Mouse (Mus musculus) c-Kit-positive CD71-negative TER-119-negative erythroid progenitor cells, embryonic 14.5 days (primary cell): Measurements from ENCODE around the gene Trim61.
"Not testable (repeated sequence)": the region's sequence is repeated elsewhere in the genome, so short reads cannot be mapped to it uniquely, and the experiment has no call there.

Experiments used
- DNase-seq: peaks from one replicate; pipeline ENCODE4 v3.0.0-alpha.2; 2013; ENCODE audit warnings: low read depth

The Trim61 gene

DNA sequence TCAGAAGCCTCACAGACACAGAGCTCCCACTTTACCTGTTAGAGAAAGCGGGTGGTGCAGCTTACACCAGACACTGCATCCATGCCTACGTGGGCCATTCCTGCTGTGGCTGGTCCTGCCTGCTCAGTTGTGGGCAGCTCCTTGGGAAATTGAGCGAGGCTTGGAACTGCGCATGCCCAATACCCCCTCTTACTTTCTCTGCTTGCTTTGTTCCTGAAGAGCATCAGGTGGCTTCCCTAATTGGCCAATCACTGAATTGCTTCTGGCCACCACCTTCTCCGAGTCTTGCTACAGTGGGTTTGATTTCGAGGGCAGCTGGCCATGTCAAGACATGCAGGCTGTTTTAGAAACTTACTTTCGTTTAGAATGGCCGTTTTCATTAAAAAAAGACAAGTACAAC lies at the start of gene Trim61, which contains the start of gene Trim60:
TSS of gene Trim61 (minus strand) at position 101 of the 400 bp plus-strand sequence.
TSS of gene Trim60 (minus strand) at position 162 of the 400 bp plus-strand sequence.
- no peak for DNase-seq

DNA sequence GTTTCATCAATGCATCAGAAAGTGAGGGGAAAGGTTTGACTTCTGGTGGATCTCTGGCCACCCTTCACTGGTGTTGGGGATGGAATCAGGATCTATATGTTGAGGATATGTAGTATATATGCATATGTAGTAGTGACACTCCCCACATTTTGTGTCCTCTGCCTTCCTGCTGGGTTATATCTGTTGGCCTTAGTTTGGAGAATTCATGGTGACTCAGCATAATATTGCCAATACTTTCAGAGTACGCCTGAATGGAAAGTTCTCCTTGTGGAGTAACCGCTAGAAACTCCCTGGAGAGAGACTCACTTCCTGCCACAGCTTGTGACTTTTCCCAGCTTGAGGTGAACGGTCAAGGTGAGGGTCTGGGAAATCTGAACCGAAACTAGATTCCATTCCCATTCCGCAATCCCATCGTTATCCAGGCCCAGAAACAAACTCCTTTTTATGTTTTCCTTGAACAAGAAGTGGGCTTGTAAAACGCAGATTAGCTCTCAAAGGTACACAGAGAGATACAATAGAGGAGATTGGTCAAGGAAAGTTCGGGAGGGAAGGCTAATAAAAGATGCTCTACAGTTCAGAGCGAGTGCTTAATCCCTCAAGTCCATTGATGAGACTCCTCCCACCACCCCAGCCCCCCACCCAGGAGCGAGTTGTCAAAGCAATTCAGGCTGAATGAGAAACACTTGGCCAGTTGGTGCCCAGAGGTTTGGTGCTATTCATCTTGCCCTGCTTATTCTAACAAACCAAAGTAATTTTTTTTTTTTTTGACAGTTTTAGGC lies 49.6 kb upstream of the Trim61 start:
- DNase-seq, result no peak

DNA sequence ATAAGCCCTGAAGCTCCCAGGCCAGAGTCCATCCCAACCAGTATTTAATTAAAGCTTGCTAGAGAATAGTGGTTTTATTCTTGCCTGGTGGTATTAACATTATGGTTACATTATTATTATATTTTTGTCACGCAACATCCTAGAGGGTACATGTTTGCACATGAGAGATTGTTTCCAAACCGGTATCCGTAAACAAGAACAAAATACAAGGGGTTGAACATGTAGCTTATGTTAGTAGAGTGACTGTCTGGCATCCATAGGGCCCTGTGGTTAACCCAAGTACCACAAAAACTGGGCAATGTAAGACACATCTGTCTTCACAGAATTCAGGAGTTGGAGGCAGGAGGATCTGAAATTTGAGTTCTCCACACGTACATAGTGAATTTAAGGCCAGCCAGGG lies 48.7 kb upstream of the Trim61 start:
- no peak for DNase-seq

DNA sequence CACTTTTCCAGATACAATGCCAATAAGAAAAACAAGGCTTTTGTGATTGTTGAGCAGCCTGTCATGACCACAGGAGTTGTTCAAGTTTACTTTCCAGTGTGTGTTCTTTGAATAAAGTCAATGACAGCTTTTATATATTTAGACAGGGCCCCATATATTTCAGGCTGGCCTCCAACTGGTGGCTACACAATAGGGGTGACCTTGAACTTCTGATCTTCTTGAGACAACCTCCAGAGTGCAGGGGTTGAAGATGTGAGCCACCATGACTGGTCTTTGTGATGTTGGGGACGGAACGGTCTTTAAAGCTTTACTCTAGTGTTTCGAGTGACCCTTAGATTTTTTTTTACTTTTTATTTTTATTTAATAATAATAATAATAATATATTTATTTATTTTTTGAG lies 47.3 kb upstream of the Trim61 start:
- no peak for DNase-seq

DNA sequence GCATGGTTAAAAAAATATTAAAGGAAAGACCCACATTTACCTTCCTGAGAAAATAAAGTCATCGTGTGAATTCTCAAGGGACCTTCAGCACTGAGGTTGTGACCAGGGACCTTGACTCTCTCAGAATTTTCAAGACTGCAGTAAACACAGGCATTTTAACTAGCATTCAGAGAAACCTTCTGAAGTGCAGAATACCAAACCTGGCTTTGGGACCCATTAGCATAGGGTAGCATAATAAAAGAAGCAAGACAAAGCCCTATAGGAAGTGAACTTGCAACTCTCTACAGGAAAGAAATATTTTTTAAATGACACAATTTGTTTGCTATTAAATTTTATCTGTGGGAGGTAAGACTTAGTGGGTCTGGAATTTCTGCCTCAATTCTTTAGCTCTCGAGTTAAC lies 45.7 kb upstream of the Trim61 start:
- DNase-seq, result no peak

DNA sequence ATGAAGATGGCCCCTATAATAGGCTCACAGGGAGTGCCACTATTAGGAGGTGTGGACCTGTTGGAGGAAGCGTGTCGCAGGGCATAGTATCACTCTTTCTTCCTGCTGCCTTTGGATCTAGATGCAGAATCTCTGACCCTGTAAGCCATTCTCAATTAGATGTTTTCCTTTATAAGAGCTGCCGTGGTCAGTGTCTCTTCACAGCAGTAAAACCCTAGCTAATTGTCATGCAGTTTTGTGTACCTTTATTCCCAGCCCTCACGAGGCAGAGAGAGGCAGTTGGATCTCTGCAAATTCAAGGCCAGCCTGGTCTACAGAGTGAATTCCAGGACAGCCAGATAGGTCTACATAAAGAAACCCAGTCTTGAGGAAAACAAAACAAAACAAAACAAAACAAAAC lies 43.9 kb upstream of the Trim61 start:
- DNase-seq, result no peak

DNA sequence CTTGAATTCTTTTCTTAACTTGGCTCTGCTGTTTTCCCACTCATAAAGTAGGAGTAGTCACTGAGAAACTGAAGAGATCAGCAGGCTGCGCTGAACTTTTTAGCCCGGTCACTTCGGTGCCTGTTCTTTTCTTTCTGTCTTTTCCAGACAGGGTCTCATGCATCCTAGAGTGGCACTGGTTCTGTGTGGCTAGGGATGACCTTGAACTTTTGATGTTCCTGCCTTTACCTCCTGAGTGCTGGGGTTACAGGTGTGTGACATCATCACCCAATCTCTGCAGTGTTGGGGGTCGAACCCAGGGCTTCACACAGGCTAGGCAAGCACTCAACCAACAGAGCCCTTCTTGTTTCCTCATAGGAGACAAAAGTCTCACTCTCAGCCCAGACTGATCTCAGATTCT lies 38.4 kb upstream of the Trim61 start:
- no peak for DNase-seq

DNA sequence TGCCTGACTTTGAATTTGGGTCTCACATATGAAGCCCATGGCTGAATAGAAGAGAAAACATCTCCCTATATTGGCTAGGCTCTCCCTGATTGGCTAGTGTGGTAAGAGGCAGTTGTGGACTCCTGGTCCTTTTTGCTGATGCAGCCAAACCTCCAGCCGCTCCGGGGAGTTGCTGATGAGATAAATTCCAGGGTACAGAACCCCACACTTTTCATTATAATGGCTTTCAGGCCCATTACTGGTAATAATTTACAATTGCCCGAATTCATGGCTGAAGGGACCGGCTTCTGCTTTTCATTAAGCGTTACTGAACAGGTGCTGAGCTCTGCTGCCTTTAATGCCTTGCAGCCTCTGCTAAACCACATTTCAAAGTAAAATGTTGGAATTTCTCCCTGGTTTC lies 35.6 kb upstream of the Trim61 start:
- DNase-seq, result no peak

DNA sequence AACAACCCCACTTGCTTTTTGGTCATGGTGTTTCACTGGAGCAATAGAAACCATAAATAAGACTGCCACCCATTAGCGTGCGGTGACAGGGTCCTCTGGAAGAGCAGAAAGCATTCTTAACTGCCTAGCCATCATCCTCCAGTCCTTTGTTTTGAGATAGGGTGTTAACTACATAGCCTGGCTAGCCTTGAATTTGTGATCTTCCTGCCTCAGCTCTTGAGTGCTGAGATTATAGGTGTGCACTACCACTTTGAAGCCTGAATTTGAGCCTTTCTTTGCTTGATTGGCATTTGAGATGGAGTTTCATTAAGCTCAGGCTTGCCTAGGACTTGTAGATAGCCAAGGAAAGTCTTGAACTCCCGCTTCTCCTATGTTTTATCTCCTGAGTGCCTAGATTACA lies 35.2 kb upstream of the Trim61 start:
- no peak for DNase-seq

DNA sequence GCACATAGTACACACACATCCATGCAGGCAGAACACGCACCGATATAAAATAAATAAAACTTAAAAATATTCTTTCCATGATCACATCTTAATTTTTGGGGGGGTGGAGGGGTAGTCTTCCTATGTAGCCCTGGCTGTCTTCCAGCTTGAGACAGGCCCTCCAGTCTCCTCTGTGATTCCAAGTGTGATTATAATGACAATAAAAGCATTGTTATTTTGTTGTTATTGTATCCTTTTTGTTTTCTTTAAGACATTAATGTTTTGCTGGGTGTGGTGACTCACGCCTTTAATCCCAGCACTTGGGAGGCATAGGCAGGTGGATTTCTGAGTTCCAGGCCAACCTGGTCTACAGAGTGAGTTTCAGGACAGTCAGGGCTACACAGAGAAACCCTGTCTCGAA lies 29.5 kb upstream of the Trim61 start:
- DNase-seq, result no peak

DNA sequence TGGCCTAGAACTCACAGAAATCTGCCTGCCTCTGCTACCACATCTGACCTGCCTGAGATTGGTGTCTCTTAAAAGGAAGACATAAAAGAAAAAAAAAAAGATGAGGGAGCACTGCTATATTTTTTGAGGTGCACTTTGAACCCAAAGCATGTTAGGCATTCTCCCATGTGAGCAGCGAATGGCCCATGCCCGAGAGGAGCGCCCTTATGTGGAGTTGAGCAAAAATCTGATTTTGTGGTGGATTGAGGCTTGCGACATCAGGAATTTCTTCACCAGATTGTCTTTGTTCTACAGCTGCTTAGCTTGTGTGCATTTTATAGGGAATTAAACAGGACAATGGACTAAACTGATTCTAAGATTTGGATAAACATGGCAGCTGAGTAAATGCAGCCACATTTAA lies 28.9 kb upstream of the Trim61 start:
- DNase-seq, result no peak

DNA sequence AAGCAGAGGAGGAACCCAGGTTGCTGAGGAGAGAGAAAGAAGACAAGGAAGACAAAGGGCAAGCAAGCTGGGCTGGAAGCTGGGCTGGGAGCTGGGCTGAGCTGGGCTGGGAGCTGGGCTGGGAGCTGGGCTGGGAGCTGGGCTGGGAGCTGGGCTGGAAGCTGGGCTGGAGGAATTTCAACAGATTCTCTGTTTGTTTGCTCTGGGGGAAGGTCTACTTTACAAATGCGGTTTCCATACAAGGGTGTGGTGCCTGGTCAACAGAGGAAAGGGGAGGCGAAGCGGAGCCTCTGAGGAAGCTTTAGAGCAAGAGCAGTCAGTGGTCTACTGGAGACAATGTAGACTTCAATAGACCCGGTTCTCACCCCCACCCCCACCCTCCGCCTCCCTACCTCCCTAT lies 28.2 kb upstream of the Trim61 start:
- DNase-seq, result no peak

DNA sequence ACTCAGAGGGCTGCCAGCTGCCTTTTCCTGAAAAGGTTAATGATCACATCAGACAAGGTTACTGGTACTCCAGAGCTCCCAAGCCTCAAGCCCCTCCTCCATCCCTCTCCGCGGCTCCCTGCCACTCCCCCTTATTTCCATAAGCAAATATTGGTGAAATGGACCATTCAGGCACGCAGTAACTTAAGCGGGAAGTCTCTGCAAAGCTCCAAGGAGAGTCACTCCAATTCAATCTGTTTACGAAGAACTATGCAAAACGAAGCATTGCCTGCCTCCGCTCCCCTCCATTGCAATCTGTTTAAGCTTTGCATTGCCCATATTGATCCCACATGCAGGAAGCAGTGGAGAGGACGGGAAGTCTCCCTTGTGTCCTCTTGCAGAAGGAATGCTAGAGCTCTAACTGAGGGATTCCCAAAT lies 18.8 kb upstream of the Trim61 start, which contains the start of gene Apela:
TSS of gene Apela (minus strand) at position 220 of the 417 bp plus-strand sequence.
- DNase-seq, result no peak

DNA sequence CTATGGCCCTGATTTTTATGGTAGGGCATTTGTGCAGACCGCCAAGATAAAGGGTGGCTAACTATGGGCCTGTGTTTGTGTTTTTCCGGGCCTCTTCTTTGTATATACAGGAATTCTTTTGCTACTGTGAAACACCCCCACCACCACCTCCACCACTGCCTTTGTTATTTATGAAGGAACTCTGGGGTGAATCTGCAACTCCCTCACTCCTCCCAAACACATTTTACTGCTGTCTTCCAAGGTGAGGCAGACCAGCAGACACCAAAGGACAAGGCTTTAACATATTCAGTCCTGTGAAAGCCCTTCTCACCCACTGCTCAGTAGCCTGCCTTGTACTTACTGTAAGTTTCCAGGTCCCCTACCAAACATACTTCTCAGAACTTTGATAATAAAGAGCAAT lies 15.8 kb upstream of the Trim61 start:
- DNase-seq, result no peak

DNA sequence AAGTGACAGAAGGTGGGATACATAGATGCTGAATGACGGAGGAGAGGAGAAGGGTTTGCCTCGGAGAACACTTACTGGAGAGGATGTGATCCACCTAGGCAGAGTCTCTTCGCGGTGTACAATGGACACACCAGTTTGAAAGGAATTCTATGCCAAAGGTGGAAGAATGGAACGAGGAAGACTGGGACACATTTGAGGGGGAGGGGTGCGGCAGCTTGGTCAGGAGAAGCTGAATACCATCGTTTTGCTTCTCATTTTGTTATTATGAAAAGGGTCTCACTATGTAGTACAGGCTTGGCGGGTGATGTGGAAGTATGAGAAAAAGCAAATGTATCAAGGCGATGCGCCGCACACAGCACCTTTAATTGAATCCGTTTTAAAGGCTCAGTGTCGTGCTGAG lies 14.7 kb upstream of the Trim61 start:
- no peak for DNase-seq

DNA sequence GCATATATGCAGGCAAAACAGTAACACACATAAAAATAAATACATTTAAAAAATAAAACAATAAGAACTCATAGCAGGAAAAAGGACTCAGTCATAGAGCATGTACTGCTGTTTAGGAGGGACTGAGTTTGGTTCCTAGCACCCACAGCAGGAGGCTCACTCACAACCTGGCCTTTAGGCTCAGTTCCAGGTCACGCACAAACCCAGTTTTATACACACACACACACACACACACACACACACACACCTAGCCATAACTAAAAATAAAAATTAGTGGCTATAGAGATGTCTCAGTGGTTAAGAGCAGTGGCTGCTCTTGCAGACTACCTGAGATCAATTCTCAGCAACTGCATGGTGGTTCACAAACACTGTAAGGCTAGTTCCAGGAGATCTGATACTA lies 13.8 kb upstream of the Trim61 start:
- no peak for DNase-seq

DNA sequence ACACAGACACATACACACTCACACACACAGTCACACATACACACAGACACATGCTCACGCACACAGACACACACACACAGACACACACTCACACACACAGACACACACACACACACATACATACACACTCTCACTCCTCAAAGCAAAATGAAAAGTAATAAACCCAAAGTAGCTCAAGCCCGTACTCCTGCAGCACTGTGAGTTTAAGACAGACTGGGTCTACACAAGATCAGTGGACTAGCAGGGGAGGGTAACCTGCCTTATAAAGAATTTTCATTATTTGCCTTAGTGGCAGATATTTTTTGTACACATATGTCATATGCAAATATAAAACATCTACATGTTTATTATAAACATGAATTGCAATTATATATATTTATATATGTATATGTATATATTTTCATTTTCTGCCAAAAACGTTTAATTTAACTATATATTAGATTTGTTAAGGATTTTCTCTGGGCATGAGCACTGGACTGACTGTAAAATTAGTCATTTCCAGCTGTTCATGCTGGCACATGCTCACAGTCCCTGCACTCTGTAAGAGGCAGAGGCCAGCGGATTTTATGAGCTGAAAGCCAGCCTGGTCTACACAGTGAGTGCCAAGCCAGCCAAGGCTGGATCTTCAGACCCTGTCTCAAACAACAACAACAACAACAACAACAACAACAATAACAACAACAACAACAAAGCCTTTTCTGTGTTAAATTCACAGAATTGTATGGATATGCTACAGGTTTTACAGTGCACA lies 12.6 kb upstream of the Trim61 start:
- DNase-seq, result no peak

DNA sequence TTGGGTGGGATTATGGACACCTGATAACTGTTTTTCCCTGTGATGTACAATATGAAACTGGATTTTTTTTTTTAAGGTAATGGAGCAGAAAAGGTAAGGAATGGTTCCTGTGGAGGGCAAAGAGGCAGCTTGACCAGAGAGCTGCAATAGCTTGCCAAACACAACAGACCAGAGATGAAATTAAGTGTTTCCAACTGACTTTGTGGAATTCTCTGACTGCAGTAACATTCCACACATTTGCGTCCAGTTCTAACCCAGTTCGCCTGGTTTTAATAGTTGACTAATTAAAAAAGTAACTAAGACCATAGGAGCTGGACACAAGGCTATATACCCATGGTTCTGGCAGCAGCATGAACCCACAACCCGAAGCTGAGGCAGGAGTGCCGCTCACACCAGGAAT lies 11.5 kb upstream of the Trim61 start:
- DNase-seq, result no peak

DNA sequence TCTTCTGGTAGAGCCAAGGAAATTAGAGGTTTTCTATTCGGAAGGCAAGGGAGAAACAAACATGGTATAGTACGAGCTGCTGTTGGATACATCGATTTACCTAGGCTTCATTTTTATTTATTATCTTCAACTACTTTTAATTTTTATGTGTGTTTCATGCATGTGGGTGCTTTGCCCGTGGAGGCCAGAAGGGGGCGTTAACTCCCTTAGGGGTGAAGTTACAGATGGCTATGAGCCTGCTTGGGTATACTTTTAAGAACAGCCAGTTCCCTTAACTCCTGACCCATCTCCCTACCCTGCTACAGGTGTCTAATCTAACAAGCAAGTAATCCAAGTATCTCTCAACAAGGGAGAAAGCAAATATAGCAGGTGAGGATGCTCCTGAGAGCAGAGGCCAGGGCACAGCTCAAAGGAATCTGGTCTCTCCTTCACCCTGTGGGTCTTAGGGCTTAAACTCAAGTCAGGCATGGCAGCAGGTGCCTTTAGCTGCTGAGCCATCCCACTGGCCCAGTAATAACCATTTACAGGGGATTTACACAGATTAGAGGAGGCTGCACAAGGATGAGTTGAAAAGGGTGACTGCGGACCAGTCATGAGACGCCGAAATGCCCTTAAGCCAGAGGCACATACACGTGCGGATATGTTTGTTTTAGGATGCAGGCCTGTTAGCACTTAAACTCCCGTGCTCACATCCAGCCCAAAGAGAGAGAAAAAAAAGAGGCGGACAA lies 10.8 kb upstream of the Trim61 start:
- DNase-seq, result no peak

DNA sequence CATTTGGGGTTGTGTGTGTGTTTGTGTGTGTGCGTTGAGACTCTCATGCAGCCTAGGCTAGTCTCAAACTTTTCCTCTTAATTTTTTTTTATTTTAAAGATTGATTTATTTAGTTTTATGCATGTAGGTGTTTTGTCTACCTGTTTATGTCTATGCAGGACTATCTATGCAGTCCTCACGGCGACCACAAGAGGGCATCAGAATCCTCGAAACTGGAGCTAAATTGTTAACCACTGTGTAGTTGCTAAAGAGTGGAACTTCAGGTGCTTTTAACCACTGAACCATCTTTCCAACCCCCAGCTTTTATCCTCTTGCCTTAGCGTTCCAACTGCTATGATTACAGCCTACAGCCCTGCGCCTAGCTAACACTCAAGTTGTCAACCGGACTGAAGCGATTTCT lies 4.2 kb upstream of the Trim61 start:
- DNase-seq, result peak; percentile 3

DNA sequence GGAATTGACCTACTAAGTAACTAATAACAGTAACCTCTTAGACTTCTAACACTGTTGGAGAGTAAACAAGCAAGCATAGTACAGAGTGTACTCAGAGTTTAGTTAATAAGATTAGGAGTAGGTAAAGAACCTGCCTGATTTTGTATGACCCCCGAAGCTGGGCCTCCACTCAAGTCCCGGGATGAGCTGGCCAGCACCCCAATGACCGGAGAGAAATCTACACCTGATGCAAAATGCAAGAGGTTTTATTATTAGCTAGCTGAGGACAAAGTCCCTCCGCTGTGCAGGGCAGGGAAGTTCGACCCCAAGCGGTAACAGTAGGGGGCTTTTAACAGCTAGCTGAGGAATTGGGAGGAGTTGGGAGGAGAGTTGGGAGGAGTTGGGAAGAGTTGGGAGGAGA lies 10.7 kb downstream of the Trim61 start:
- not testable (repeated sequence) for DNase-seq

DNA sequence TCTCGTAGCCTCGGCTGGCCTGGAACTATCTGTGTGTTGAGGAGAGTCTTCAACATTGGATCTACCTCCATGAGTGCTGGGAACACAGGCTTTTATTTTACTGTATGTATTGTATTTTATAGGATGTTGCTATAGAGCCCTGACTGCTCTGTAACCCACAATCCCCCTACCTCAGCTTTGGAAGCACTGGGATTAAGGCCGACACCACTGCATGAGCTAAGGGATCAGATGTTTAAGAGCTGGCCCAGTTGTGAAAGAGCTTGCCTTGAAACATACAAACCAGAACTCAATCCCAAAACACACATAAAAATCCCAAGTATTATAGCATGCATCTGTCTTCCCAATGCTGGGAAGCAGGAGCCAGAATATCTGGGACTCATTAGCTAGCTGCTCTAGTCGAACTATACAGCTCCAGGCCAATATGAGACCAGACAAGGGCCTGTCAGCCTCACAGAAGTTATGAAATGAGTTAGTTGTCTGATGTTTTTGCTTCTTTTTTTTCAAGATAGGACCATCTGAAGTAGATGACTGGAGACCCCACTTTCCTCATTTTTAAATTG lies 19.4 kb downstream of the Trim61 start:
- no peak for DNase-seq

DNA sequence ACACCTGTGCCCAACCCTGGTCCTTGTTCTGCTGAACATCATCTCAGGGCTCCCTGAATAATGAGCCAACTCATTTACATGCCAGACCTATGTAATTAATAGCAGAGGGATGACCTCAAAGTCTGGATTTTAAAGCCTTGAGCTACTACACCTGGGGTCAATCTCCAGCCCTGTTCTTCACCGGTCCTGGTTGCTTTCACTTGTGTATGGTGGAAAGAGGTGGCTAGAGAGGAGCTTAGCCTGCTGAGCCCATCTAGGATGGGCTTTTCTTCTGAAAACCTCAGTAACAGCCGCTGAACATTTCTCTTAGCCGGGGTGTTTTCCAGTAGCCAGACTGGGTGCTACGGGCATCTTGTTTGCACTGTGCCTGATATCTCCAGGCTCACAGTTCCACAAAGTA lies 30.6 kb downstream of the Trim61 start, which contains the start of gene Trim75:
TSS of gene Trim75 (minus strand) at position 101 of the 400 bp plus-strand sequence.
- DNase-seq, result no peak
